ENCODE assay signal across 31 mouse cellular contexts in the genomic region with DNA sequence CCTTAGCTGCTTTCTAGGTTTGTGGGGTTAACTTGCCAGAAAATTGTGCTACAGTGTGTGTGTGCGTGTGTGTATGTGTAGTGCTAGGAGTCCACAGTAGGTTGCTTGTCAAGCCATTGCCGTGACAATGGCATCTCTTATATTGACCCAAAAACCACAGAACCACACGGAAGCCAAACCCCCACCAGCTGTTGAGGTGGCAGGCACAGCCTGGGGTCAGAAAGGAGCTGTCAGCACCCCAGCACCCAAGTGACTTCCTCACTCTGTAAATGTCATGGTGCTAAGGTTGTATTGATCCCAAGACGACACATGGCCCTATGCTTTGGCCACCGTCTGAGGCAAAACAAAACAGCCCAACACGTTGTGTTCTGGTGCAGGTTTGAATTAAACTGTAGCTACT.
"Had no signal": no experiment of that assay in that cellular context is flagged by ENCODE, and none has a peak within 500 bp of the region (broad histone marks: within the 10 kb centered on the region; RNA-seq: fewer than 3 reads in every experiment).

No protein-coding gene starts in this region.

- DNase-seq: left cerebral cortex, postnatal 4 days; liver; liver, embryonic 13.5 days; liver, postnatal 0 days; lung, adult 18-20 months; lung, adult 2 months; lung, postnatal 10 days; lung, postnatal 14 days; lung, postnatal 36 days; lung, postnatal 4 days; midbrain, embryonic 14.5 days had no signal

- H3K27ac ChIP-seq: limb, embryonic 10.5 days; limb, embryonic 12.5 days; limb, embryonic 13.5 days; limb, embryonic 15.5 days; liver, embryonic 13.5 days; liver, embryonic 14.5 days; lung, embryonic 15.5 days; macrophage; midbrain, embryonic 10.5 days; midbrain, embryonic 12.5 days; midbrain, embryonic 13.5 days; midbrain, embryonic 15.5 days; neural tube, embryonic 12.5 days had no signal

- H3K27me3 ChIP-seq: limb, embryonic 12.5 days; limb, embryonic 13.5 days; limb, embryonic 15.5 days; lung, embryonic 15.5 days; midbrain, embryonic 12.5 days; midbrain, embryonic 13.5 days; midbrain, embryonic 15.5 days; neural tube, embryonic 12.5 days had no signal

- H3K36me3 ChIP-seq: limb, embryonic 10.5 days; limb, embryonic 12.5 days; limb, embryonic 13.5 days; limb, embryonic 15.5 days; liver, embryonic 12.5 days; liver, embryonic 13.5 days; liver, embryonic 15.5 days; lung, embryonic 15.5 days had no signal

- ATAC-seq: liver, embryonic 12.5 days; liver, postnatal 0 days; lung, postnatal 0 days; midbrain, embryonic 13.5 days; midbrain, embryonic 15.5 days; midbrain, embryonic 16.5 days had no signal

- H3K4me1 ChIP-seq: limb, embryonic 13.5 days; neural tube, embryonic 12.5 days had no signal

- H3K9ac ChIP-seq: limb, embryonic 12.5 days; limb, embryonic 13.5 days; limb, embryonic 15.5 days; liver, embryonic 15.5 days; liver, postnatal 0 days; lung, embryonic 14.5 days; lung, embryonic 15.5 days; midbrain, embryonic 12.5 days; midbrain, embryonic 13.5 days; midbrain, embryonic 15.5 days; neural tube, embryonic 12.5 days had no signal

- H3K9me3 ChIP-seq: limb, embryonic 10.5 days; limb, embryonic 12.5 days; limb, embryonic 13.5 days; limb, embryonic 15.5 days; liver, embryonic 12.5 days; liver, embryonic 13.5 days; liver, embryonic 15.5 days; lung, embryonic 15.5 days; megakaryocyte, embryonic 14.5 days; midbrain, embryonic 10.5 days; midbrain, embryonic 12.5 days; midbrain, embryonic 13.5 days; midbrain, embryonic 15.5 days; neural tube, embryonic 12.5 days had no signal

- H3K4me3 ChIP-seq: limb, embryonic 10.5 days; limb, embryonic 12.5 days; limb, embryonic 13.5 days; limb, embryonic 15.5 days; liver, embryonic 12.5 days; liver, embryonic 13.5 days; liver, embryonic 15.5 days; lung, embryonic 15.5 days; megakaryocyte, embryonic 14.5 days; midbrain, embryonic 10.5 days; midbrain, embryonic 12.5 days; midbrain, embryonic 13.5 days; midbrain, embryonic 15.5 days; neural tube, embryonic 12.5 days had no signal

- H3K4me2 ChIP-seq: limb, embryonic 12.5 days; limb, embryonic 13.5 days; limb, embryonic 15.5 days; liver, embryonic 11.5 days; lung, embryonic 14.5 days; lung, embryonic 15.5 days; midbrain, embryonic 11.5 days; midbrain, embryonic 12.5 days; midbrain, embryonic 13.5 days; midbrain, embryonic 15.5 days; neural tube, embryonic 12.5 days had no signal
